Mouse (Mus musculus) lung, postnatal 0 days (tissue): ENCODE measurements at regions not wholly inside any gene's neighbourhood (a gene's known extent, or its start where the extent isn't known, plus 50 kb on each side); places are given as distances from the start of the nearest gene placed in this dataset.

Experiments used
- CTCF ChIP-seq: IDR thresholded peaks from 2 replicates; pipeline ENCODE4 v1.5.1; 2016; ENCODE audit warnings: antibody characterized with exemption, mild to moderate bottlenecking
- EP300 ChIP-seq: IDR thresholded peaks from 2 replicates; pipeline ENCODE4 v1.6.1; 2016; ENCODE audit warnings: antibody characterized with exemption, mild to moderate bottlenecking, control low read depth

DNA sequence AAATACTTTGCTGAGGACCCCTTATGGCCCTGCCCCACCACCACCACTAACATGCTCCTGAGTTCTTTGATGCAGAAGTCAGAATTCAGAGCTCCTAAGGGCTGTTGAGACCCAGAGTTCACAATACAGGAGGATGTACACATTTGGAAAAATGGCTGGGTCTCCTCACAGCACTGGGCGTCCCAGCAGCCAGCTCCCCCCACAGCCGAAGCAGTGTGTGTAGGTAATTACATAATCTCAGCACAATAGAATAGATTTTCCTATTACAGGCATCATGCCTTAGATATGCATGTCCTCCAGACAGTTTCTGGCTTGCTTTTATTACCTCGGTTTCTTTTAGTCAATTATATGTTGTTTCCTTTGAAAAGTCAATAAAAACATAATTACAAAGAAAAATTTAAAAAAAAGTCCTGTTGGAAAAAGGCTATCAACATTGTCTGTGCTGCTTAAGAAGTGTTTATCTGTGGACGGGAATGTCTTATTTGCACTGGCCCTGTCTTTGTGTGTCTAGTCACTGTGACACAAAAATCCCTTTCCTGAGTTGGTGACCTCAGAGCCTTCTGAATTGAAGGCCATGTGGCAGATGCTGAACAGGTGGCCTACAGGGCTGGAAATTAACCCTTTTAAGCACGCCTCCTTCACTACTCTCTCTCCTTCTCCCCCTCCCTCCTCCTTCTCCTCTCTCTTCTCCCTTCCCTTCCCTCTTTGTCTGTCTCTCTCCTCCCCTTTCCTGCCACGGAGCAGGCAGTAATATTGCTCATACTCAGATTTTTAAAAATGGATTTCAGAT, 339.9 kb upstream of the Gm10131 start:
- TF ChIP-seq CTCF = no peak
- TF ChIP-seq EP300 = no peak
